Mouse (Mus musculus) urinary bladder, postnatal 36 days (tissue): ENCODE data around the gene Hoxb13.

Source experiments
- DNase-seq, 2 experiments: peaks; one replicate each; pipeline ENCODE4 v3.0.0; 2022; ENCODE audit warnings: low spot score in 2 of 2, mixed read lengths in 1 of 2

Gene Hoxb13

DNA sequence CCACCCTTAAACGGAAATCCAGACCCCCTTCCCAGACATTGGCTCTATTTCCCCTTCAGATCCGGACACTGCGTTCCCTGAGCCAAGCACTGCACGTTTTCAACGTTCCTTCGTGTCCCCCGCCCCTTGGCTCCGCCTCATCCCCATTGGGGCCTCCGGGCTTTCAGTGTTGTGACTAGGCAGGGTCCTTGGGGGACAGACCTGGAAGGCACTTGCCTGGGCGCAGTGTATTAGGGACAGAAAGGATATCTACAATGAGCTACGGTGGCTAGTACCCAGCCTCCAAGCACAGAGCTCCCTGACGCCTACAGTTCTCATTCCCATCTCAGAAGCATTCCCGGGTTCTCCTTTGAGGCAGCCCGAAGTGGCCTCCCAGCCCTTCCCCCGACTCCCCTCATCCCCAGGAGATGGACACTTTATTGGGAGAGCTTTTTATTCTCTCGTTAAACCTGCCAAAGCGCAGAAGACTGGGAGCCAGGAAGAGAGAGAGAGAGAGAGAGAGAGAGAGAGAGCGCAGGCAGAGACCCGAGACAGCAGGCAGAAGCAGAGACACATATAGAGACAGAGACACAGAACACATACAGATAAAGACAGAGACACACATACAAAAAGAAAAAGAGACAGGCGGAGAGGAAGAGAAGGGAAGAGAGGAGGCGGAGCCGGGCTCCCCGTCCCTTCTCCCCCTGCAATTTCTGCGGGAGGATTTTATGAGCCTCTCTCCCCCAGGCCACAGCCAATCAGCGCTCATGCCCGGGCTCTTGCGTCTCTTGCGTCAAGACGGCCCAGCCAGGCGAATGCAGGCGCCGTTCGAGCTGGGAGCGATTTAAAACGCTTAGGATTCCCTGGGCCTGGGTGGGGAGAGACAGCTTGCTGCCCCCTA, at the start of gene Hoxb13:
Hoxb13 (plus strand) TSS at position 796 of the 880 bp plus-strand sequence.
- peak in 1 of 2 experiments; percentile 54 for DNase-seq

DNA sequence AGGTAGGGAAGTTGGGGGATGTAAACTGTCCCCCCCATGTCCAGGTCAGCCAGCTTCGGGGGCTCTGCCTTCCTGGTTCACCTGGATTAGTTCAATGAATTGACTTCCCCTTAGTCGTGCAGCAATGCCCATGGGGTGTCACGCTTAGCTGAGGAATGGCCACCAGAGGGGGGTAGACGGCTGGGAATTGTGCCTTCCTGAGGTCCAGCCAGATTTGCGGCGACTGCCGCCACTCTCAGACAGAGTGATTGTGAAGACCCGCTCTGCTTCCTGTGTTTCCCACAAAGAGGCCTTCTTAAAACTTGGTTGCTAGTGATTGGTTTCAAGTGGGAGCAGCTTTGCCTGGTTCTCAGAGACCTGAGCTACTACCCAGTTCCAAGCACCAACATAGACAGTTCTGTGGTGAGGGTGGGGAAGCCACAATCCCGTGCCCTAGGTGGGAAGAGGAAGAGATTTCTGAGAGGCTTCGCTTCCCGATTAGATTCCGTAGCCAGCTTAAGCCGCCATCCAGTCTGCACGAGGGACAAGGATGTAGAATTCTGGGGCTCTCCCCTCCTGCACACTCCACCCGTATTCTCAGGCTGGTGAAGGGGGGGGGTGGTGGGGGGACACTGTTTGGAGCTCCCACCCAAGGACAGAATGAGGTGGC, 48.4 kb upstream of the Hoxb13 start:
- DNase-seq = peak; percentile 66 to 72

DNA sequence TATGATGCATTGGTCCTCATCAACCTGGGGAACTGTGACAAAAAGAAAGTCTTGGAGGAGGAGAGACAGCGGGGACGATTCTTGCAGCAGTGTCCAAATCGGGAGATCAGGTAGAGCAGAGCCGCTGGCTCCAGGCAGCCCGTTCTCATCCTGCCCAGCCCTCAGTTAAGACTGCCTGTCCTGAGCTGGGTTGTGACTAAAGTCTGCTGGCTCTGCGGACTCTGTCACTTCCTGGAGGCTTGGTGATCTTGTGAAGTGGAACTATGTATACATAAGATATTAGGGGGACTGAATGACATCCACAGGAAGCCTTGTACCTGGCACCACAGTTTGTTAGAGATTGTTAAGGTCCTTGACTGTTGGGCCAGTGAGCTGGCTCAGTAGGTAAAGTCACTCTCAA, 46.6 kb upstream of the Hoxb13 start:
- no peak for DNase-seq

DNA sequence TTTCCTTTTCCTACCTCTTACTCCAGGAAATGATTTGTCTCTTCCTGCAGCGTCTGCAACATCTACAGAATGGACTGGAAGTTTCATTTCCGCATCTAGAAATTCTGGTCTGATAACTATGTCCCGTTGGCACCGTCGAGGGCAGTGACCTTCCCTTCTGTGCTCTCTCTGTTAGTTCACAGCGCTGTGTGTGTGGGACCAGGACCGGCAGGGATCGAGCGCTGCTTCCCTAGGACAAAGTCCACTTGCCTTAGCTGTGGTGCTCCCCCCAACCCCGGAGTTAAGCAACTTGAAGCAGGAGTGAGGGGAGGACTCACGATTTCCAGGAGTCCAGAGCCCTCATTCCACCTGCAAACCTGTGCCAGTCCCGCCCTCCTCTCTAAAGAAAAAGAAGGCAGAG, 29.3 kb upstream of the Hoxb13 start:
- no peak for DNase-seq

DNA sequence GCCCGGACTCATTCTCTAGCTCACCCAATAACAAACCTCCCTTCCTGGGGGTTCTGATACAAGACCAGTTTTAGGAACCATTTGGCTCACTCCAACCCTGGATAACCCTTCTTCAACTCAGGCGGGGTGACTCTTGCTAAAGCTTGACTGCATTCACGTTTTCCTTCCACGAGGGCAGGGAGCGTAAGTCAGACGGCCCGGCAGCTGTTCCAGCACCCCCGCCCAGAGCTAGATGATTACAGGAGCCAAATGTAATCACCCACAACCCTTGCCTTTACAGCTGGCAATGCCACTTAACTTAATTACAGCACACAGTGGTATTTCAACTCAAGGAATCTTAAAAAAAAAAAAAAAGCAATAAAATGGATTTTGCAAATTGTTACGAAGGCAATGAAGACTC, 26.0 kb upstream of the Hoxb13 start:
- no peak for DNase-seq

DNA sequence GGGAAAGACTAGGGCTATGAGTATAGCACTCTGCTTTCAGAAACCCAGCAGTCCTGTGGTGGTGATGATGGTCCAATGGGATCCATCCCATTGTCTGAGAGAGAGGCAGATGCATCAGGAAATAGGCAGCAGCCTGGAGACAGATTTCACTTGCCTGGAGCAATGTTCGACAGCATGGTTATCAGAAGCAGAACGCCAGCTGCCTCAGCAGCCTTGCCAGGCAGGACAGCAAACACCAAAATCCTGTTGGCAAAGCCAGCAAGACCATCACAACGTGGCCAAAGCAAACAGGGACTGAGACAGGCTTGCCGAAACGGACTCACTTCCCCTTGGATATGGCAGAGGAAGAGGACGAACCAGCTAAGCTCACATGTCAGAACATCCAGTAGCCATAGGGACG, 25.1 kb upstream of the Hoxb13 start:
- no peak for DNase-seq

DNA sequence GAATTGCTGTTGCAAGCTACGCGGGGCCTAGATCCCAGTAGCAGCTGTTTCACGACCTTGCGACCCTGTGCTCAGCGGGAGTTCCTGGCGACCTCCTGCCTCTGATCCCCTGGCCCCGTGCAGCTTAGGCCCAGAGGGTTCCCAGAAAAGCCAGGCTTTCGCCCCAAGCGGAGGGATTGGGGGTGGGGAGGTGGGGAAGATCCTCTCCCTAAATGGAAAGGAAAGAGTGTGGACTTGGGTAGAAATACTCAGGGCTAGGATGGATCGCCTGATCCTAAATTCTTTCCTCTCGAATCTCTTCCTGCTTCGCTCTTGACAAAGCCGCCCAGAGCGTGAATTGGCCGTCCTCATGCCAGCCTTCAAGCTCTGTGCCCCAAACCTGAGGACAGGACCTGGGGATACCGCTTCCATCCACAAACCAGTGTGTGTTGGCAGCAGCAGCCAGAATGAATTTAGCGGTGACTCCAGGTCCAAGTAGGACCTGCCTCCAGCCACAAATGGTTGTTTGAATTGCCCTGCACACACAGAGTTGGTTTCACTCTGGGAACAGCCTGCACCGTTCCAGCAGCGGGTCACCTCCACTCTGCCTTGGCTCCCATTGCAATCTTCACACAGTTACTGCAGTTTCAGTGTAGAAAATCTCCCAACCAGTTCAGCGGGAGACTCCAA, 23.3 kb upstream of the Hoxb13 start:
- DNase-seq = no peak

DNA sequence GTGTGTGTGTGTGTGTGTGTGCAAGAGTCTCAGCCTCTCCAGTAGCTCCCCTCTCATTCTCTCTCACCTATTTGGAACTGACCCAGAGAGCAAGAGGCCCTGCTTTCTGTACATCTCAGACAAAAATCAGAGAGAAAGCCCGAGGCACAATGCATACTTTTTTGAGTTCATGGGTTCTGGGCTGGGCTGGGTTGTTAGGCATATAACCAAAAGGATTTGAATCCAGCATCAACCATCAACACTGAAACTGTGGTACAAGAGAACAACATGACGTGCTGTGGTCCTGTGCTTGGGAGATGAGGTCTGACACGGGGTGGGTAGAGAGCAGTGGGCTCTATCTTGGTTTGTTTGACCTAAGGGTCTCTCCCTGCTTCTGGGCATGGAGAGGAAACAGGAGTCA, 22.5 kb upstream of the Hoxb13 start:
- no peak for DNase-seq

DNA sequence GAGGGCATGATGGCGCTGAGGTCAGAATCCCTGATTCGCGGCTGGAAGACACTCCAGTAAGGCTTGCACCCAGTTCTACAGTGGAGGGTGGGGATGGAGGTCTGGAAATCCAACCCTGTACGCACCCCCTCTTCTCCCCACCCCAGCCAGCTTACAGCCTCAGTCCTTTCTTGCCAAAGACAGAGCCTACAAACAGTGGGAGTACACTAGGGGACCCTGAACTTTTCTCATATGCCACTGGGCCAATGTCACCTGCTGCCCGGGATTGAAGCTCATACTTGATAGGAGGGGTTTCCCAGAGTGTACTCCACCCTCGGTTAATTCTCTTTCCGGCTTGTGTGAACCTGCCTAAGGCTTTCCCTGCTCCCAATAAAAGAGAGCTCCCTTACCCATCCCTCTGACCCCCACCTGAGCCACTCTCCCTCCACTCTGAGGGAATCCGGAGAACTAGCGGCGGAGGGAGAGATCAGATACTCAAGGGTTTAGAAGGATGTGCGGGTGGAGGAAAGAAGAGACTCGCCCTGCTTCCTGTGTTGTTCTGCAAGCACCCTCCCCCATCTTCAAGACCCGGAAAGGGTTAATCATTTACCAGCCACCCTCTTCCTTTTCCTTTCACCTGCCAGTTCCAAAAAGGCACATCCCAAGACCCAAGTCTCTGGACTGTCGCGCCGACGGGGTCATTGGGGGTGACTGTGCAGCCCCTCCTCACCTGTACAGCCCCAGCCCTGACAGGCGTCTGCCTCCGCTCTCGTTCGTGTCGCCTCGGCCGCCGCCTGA, 21.4 kb upstream of the Hoxb13 start:
- no peak for DNase-seq

DNA sequence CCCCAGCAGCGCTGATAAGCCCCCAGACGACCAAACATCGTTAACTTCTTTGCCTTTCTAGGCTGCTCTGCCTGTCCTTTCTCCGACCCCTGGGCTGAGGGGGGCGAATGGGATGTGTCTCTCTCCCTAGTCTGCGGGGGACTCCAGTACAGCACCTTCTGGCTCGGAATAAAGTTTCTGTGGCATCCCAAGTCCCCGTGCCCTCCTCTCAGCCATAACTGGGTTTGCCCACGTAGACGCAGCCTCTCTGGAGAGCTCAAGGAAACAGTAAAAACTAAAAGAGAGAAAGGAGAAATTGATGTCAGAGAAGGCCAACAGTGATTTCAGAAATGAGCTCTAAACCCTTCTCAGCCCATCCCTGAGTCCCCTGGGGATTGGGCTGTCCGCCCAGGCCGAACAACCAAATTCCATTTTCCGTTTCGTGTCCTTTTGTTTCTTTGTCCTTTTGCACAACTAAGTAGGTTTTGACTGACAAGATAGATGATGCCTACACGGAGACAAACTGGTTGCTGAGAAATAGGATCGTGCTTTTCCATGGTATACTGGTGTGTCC, 20.8 kb upstream of the Hoxb13 start:
- DNase-seq = no peak

DNA sequence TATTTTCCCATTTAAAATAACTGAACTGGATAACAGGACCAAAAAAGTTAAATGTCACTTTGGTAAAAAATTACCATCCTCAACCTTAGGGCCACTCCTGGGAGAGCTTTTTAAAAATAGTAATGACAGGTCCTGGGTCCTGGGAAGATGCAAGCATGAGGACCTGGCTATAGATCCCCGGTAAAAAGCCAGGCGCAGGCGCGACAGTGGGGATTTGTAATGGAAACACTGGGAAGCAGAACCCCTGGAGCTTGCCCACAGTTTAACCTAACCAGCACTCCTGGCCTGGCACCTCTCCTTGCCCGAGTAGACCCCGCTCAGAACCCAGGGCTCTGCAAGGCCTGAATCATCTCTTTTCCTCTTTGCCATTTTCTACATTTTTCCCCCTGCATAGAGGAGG, 19.2 kb upstream of the Hoxb13 start:
- DNase-seq = no peak

DNA sequence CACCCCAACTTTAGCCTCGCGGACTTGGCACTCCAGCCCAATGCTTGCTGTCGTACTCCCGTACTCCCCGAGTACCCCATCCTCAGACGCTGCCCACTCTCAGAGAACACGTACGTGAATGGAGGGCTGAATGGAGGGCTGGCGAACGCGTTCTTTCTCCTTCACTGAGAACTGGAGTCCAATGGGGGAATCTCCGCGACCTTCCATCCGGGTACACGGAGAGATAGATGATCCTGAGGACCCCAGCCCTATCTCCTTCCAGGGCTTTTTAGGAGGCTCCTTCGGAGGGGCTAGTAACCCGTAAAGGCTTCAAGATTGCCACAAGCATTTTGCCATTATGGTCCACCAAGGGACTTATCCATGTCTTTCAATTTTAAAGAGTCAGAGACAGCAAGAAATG, 18.6 kb upstream of the Hoxb13 start:
- no peak for DNase-seq

DNA sequence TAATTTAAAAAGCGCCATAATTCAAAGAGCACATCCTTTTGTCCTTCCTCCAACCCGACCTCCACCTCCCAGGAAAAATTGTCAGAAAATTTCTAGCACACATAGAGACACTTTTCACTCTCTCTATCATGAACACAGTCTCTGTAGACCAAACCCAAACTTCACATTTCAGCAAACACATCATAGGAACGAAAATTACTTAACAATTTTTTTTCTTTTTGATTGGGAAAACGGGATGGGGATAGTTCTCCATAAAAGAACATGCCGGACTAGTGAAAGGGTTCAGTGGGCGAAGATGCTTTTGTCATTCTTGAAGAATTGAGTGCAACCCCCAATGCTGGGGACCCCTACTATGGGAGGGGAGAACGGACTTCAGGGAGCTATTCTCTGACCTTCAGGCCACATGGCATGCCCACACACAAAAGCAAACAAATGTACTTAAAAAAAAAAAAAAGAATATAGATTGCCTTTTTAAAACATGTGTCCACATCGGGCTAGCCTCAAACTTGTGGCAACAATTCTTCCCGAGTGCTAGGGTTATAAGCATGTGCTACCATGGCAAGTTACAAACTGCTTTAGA, 18.1 kb upstream of the Hoxb13 start:
- DNase-seq = no peak

DNA sequence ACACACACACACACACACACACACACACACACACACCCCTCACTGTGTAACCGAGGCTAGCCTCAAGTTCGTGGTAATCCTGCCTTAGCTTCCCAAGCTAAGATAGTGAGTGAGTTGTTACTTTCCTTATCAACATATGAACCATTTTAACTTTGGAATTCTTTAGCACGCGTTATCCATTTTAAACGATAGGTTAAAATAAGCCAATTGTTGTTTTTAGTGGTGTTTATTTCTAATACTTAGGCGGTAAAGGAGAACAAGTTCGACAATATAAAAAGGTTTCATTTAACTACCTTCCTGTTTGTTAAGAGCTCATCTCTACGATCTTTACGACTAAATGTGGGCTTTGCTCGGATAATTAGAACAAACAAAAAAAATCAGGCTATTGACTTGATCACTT, 17.3 kb upstream of the Hoxb13 start:
- DNase-seq = no peak

DNA sequence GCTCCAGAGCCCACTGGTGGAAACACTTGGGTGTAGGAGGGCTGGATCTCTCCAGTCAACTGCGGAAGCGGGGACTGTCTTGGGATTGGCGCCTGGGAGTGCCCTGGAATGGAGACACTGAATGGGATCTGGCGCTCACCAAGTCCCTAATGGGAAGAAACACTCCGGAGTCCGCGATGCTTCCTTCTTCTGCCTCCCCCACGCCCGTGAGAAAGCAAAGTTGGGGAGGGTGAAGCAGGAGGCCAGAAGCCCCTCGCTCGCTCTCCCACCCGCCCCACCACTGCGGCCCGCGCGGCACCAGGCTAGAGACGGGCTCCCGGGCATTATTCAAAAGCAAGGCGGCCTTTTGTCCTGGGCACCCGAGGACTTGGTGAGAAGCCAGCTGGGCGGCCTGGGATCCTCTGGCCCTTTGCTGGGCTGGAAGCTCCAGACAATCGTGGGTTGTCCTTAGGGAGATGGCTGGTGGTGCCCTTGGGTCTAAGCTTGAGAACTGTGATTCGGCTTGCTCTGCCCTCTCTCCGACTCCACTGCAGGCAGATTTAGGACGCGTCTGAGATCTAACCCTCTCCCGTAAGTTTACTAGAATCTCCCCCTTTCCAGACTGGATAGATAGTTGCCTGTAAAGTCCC, 16.5 kb upstream of the Hoxb13 start:
- no peak for DNase-seq

DNA sequence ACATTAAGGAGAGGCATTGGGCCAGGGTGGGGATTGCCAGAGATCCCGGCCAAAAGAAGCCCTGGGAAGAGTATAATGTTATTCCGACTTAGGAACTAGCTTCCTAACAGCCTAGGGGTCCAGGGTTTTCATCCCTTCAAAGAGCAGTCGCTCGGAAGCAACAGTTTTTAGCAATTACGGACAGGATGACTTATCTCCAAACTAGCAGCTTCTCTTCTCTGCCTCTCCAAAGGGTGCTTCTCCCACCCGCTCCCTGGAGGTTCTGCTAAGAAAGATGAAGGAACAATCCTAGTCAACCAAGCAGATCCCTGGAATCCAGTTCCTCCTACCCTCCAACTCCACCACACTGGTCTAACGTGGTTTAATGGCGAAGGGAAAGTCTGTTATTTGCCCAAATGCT, 15.8 kb upstream of the Hoxb13 start:
- DNase-seq = no peak

DNA sequence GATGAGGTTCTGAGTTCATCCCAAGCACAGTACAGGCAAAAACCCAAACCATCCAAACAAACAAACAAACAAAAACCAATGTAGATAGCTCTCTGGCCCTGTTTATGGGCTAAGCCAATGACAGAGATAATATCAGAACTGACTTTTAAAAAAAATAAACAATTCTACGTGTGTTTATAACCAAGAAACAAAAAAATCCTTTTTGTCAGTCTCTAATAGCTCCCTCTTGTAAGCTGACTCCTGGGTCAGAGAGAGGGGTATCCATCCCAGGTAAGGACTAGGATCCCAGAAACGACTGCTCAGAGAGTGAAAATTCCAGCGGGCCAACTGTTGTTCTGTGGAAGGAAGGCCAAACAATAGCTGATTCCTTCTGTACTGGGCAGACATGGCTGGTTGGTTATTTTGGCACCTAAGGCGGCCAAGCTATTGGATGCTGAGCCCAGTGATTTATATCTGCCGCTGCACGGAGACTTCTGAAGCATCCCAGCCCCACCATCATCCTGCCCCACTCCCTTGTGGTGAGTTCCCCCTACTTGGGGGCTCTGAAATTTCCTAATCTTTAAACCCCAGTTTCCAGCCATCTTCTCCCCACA, 15.1 kb upstream of the Hoxb13 start:
- no peak for DNase-seq

DNA sequence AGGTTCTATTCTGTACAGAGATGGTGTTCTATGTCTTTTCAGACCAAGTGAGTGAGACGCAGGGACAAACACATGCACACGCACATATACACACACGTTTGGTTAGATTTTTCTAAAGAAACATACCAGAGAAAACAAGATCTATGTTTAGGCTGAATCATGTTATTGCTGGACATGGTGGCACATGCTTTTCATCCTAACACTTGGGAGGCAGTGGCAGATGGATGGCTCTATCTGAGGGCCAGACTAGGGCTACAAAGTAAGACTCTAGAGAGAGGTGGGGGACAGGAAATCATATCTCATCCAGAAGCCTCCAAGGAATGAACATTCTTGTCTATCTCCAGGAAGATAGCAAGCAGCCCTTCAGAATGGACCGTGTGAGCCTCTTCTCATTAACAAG, 13.1 kb upstream of the Hoxb13 start:
- DNase-seq = no peak

DNA sequence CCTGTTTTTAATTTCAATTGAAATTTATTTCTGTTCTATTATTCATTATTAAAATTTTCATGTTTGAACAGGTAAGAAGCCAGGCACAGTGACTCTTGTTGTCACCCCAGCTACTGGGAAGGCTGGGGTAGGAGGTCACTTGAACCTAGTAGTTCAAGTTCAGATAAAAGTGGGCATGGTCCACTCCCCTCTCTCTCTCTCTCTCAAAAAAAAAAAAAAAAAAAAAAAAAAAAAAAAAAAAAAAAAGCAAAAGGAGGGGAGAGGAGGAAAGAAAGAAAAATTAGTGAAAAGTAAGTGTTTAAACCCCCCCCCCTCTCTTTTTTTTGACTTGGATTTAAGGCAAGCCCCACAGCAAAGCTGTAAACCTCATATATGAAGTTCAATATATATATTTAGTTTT, 9.9 kb upstream of the Hoxb13 start:
- DNase-seq = no peak

DNA sequence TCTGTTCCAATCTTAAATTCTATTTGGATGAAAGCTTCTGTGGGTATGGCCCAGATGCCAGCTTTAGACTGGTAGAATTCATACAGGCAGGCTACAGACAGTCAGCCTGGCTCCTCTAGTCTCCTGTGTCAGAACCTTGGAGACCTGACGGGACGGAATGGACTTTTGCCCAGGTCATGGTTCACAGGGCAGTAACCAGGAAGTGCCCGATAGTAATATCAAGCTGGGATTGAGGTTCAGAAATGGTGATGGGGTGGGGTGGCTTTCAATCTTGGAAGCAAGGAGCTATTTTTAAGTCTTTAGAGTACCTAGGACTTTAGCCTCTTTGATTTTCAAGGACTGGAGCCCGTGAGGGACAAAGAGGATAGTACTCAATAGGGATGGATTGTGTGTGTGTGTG, 6.8 kb upstream of the Hoxb13 start:
- DNase-seq = no peak
